In genomic region chr4:142658156-142658555, GRCm38 (mm10) we compare ENCODE assay signal across 23 mouse cellular contexts.
"Had no signal": no experiment of that assay in that cellular context is flagged by ENCODE, and none has a peak within 500 bp of the region (broad histone marks: within the 10 kb centered on the region; RNA-seq: fewer than 3 reads in every experiment).

No protein-coding gene starts in this region.

- DNase-seq: kidney, postnatal 14 days; layer of hippocampus, adult 9-11 months; liver; lung, adult 18-20 months; lung, postnatal 10 days; lung, postnatal 36 days; retina, postnatal 1 day; right cerebral cortex, postnatal 4 days; spleen, adult 18-20 months; thymus, postnatal 25 days had no signal

- H3K4me3 ChIP-seq: layer of hippocampus, adult 2 months; limb, embryonic 10.5 days; limb, embryonic 13.5 days; liver, embryonic 12.5 days; liver, embryonic 15.5 days; lung, embryonic 15.5 days; megakaryocyte, embryonic 14.5 days; midbrain, embryonic 10.5 days; midbrain, embryonic 13.5 days; myocyte; neural tube, embryonic 13.5 days; stomach, embryonic 15.5 days had no signal

- ATAC-seq: liver, embryonic 12.5 days; midbrain, embryonic 13.5 days; midbrain, embryonic 16.5 days had no signal

- H3K27ac ChIP-seq: layer of hippocampus, adult 2 months; limb, embryonic 10.5 days; limb, embryonic 13.5 days; liver, embryonic 12.5 days; liver, embryonic 15.5 days; lung, embryonic 15.5 days; midbrain, embryonic 10.5 days; midbrain, embryonic 13.5 days; neural tube, embryonic 13.5 days; stomach, embryonic 15.5 days had no signal
